Mouse (Mus musculus) liver, adult (tissue): ENCODE results near the gene Nek9.

Experiments used
- GATA4 ChIP-seq: IDR thresholded peaks from 2 replicates; pipeline ENCODE4 v1.6.1; 2014; ENCODE audit warnings: mild to moderate bottlenecking, low read length; ENCODE audit not compliant: insufficient replicate concordance

Gene Nek9

DNA sequence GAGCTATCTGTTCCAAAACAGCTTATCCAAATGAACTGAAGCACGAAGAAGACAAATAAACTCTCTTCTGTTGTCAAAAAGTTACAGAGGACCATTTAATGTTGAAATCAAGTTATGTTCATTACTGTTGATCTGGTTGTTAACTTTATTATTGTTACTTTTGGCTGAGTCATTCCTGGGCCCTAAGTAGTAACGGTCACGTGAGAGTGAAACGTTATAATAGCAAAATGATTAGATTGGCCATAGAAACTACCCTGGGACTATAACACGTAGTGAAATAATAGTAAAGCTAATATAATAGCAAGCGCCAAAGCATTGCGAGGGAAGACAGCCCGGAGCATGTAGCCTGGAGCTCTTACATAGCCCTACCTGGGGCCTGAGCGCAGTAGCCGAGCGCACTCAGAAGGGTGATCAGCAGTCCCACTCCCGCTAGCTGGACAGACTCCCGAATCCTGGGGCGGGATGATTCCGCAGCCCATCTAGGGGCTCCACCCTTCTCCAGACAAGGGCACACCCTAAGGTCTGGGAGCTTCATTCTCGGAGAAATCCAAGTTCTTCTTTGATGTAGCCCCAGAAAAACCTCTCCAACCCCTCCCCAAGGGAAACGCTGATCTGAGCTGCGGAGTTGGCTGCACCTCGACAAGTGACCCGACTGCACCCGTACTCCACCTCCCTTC lies 51.2 kb downstream of the Nek9 start, which contains the start of gene Acyp1:
Gene Acyp1 (minus strand): TSS at position 630 of the 677 bp plus-strand sequence.
- TF ChIP-seq GATA4 = no peak

GRCm38 (mm10) chr12:85286941-85287340 lies 52.2 kb downstream of the Nek9 start:
- no peak for TF ChIP-seq GATA4

DNA sequence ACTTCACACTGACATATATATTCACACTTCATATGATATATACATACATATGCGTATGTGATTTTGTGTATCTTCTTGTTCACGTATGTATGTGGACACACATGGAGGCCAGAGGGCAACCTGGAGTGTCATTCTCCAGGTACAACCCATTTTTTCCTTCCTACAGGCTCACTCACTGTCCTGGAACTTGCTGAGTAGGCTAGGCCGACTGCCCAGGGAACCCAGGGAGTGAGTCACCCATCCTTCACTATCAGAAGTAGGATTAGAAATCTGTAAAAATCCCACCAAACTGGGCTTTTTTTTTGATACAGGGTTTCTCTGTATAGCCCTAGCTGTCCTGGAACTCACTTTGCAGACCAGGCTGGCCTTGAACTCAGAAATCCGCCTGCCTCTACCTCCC lies 54.2 kb downstream of the Nek9 start:
- TF ChIP-seq GATA4 = no peak

DNA sequence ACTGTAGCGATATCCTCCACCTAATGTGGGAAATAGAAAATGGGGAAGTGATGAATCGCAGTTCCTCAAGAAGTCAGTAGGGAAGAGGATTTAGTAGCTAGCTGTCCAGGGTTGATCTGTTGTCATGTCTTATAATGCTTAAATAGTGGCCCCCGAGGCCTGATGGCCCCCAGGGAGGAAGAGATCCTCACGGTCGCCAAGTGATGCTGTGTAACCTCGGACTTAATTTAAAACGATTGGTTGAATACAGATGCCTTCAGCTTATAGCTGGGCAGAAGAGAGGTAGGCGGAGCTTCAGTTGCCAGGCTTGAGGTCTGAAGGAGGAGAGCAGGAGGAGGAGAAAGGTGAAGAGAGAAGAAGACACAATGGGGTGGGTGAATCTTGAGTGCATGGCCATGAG lies 54.8 kb downstream of the Nek9 start:
- TF ChIP-seq GATA4 = no peak

DNA sequence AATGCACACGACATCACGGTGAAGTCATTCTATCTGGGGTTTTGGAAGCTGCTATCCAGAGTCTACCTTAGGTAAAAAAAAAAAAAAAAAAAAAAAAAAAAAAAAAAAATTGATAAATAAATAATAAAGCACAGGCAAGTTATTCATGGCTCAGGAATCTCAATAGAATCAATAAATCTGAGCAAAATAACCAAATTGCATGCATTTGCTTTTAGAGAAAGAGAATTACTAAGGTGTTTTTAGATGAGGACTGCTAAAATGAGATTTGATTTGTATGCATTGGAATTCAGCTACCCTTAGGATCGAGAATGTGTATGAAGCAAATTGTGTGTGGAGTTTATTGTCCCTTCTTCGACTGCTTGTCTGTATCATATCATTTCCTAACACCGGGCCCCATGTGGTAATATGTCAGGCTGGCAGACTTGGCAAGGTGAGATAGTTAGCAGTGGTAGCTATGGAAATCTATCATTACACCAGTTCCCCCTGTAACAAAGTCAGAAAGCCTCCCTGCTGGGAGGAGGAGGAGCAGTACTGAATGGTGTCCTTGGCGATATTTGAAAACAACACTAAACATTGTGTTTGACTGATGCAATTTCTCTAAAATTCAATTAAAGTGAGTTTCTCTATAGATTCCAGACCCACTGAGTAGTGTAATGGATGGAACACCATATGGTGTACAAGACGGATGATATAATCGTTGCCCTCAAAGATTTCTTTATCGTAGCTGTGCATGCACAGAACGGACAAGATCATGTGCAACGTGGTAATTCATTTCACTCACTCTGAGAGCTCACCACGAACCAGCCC lies 58.1 kb downstream of the Nek9 start:
- no peak for TF ChIP-seq GATA4

DNA sequence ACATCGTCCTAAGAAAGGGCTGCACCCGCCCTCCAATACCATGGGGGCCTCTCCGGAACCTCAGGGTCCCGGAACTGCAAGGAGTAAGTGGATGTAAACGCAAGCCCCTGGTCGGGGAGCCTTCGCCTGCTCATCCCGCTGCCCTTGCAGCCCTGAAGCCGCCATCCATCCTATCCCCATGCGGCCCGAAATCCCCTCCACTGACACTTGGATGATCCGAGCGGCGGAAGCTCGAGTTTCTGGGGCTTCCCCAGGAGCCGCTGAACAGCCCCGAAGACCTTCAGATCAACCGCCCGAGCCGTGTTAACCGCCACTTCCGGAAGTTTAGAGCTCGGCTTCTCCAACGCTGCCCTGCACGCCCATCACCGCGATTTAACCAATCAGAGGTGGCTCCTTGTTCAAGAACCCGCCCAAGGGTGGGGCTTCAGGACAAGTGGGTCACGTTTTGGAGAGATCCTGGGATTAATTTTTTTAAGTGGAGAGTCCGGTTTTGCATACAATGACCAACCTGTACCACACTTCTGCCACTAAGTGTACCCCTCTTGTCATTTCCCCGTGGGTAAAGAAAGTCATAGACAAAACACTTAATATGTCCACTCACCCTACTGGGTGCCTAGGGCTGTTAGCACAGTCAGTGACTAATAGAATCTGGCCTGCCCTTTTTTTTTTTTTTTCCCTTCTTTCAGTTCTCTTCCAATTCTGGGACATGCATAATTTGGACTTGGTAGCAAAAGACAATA lies 58.9 kb downstream of the Nek9 start:
- no peak; the same call in 1 of the 2 replicates for TF ChIP-seq GATA4

GRCm38 (mm10) chr12:85279396-85280080 lies 59.6 kb downstream of the Nek9 start:
- no peak for TF ChIP-seq GATA4

- TF ChIP-seq GATA4 = no peak
Measured at GRCm38 (mm10) chr12:85278919-85279318, 60.2 kb downstream of the Nek9 start.

- TF ChIP-seq GATA4 = no peak
Measured at GRCm38 (mm10) chr12:85276273-85276672, 62.9 kb downstream of the Nek9 start.

- no peak for TF ChIP-seq GATA4
Measured at GRCm38 (mm10) chr12:85273508-85273907, 65.7 kb downstream of the Nek9 start.

DNA sequence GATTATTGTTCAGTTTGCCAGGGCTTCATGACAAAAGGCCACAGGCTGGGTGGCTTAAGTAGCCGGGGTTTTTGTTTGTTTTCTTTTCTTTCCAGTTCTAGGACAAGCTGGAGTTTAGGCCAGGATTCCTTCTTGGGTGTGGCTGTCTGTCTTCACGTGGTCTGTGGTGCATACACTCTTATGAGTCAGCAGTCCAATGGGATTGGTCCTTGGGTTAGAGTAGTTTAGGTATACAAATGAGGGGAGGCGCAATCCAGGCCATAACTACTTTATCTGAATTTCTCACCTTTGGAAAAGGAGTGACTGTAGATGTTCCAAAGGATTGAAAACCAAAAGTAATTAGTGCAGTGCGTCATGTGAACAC lies 67.3 kb downstream of the Nek9 start:
- no peak for TF ChIP-seq GATA4

DNA sequence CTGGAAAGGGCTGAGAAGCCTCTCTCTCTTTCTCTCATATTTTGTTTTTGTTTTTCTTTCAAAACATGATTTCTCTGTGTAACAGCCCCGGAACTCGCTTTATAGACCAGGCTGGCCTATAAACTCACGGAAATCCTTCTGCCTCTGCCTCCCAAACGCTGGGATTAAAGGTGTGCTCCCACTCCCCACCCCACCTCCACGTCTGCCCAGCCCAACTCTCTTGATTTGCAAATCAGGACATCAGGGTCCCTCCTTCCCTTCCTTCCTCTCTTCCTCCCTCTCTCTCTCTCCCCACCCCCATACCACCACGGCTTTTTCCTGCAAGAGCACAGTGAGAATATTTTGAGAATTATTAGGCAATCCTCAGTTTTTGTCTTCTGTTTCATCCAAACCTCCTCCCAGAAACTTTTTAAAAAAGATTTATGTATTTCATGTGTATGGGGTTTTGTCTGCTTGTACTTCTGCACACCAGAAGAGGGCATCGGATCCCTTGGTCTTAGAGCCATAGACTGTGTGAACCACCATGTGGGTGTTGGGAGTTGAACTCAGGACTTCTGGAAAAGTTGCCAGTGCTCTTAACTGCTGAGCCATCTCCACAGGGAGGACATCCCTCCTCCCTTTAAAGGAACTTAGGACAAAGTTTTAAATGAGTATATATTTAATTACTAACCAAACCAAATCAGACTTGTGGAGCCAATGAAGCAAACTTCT lies 67.9 kb downstream of the Nek9 start:
- TF ChIP-seq GATA4 = no peak

DNA sequence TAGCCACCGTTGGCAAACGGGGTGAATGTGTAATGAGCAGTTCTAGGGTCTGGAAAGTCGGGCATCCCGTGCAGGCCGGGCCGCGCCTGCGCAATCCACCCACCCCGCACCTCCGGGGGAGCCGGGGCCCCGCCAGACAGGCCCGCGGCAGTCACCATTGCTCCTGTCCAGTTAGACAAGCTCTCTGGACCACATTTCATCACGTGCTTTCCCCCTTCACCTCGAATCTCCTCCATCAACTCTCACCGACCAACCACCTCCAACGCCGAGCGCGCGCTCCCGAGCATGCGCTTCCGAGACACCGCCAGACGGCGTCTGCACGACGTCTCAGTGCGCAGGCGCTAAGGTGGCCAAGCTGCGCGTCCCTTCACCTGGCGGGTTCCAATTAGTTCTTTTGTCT lies 68.8 kb downstream of the Nek9 start, which contains the start of gene Mlh3:
Gene Mlh3 (minus strand): TSS at position 281 of the 400 bp plus-strand sequence.
- TF ChIP-seq GATA4 = peak; percentile 46; the same call in 1 of the 2 replicates

GRCm38 (mm10) chr12:85269821-85270220 lies 69.3 kb downstream of the Nek9 start:
- no peak for TF ChIP-seq GATA4
